Mouse (Mus musculus) hindbrain, embryonic 16.5 days (tissue): Measurements from ENCODE around the gene Mstn. TPM values are rescaled to one million over a fixed set of nuclear protein-coding genes. Genes with fewer than 3 reads are reported as not detected.
A peak's percentile ranks its signal among the peaks of the same experiment; 100 is the strongest.

Experiments used
- ATAC-seq: fragments of 200-750 bp; cut with Nextera tagmentation; 2 replicates; pipeline ENCODE4 v1.8.0; 2017; ENCODE audit warnings: moderate TSS enrichment, moderate library complexity
- H3K27ac ChIP-seq: fragments of 300-500 bp; sonication (generic); 2 replicates; pipeline ENCODE4 v1.5.1; 2014; ENCODE audit warnings: low read depth, mild to moderate bottlenecking, control low read depth, low read length, moderate library complexity
- H3K27me3 ChIP-seq: fragments of 300-500 bp; sonication (generic); replicated peaks from 2 replicates; pipeline ENCODE4 v1.6.1; 2014; ENCODE audit warnings: low read length; ENCODE audit not compliant: control insufficient read depth, insufficient read depth
- H3K36me3 ChIP-seq: fragments of 300-500 bp; sonication (generic); 2 replicates; pipeline ENCODE4 v1.6.1; 2014; ENCODE audit warnings: mild to moderate bottlenecking, low read length, moderate library complexity, mixed read lengths; ENCODE audit not compliant: control insufficient read depth, insufficient read depth
- H3K4me1 ChIP-seq: fragments of 300-500 bp; sonication (generic); 2 replicates; pipeline ENCODE4 v1.6.1; 2014; ENCODE audit warnings: low read depth, low read length; ENCODE audit not compliant: control insufficient read depth, insufficient read depth
- H3K4me2 ChIP-seq: fragments of 300-500 bp; sonication (generic); 2 replicates; pipeline ENCODE4 v1.6.1; 2014; ENCODE audit warnings: mild to moderate bottlenecking, low read length, control low read depth, moderate library complexity
- H3K4me3 ChIP-seq: fragments of 300-500 bp; sonication (generic); 2 replicates; pipeline ENCODE4 v1.5.1; 2014; ENCODE audit warnings: mild to moderate bottlenecking, low read length, control low read depth, moderate library complexity
- H3K9ac ChIP-seq: fragments of 300-500 bp; sonication (generic); 2 replicates; pipeline ENCODE4 v1.6.1; 2014; ENCODE audit warnings: low read depth, mild to moderate bottlenecking, control low read depth, low read length, moderate library complexity
- H3K9me3 ChIP-seq: fragments of 300-500 bp; sonication (generic); 2 replicates; pipeline ENCODE4 v1.6.1; 2014; ENCODE audit warnings: mild to moderate bottlenecking, low read length, moderate library complexity; ENCODE audit not compliant: control insufficient read depth
- WGBS: fragments of 180-500 bp; shearing (Covaris S2); extraction: QIAGEN DNeasy Blood & Tissue Kit; methylation state at CpG from one replicate; pipeline ENCODE4 v1.1.7; 2014; 5-methylcytosine and 5-hydroxymethylcytosine counted together
- polyA plus RNA-seq: library from polyadenylated mRNA; unstranded; fragments of >200 nt; fragmentation: Nextera tagmentation; extraction: Ambion mirVana; gene quantifications from 2 replicates; pipeline ENCODE4 v1.2.1, GENCODE M21; 2015

Gene Mstn
- polyA plus RNA-seq, 1 experiment from 2014 or later: 0.21 TPM

DNA sequence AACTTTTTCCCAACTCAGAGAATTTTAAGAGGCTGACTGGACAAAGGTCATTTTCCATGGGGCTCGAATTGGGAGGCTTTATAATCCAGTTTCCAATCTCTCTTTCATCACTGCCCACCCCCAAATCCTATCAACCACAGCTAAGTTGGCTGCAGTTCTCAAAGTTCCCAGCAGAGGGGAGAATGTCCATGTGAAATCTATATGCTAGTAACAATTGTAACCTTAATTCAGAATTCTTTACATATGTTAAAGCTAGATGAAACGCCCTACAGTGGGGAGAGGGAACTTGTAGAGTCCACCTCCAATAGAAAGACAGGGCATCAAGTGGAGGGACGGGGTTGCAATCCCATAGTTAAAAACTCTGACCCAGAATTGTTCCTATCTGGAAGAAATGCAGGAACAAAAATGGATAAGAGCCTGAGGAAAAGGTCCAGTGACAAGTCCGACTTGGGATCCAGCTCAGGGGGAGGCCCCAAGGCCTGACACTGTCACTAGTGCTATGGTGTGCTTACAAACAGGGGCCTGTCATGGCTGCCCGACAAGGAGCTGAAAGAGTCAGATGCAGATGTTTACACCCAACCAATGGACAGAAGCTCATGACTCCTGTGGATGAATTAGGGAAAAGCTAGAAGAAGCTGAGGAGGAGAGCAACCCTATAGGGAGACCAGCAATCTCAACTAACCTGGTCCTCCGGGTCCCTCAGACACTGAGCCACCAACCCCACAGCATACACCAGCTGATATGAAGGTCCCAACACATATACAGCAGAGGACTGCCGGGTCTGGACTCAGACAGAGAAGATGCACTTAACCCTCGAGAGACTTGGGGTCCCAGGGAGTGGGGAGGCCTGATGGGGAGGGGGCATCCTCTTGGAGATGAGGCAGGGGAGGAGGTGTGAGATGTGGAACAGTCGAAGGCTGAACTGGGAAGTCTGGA lies 8.1 kb upstream of the Mstn start:
- Histone ChIP-seq H3K36me3 (no peaks in the 10 kb centered on the region), H3K4me1 (no peaks in the 10 kb centered on the region), H3K4me3 (no peak overlapping the region), H3K27me3 (no peaks in the 10 kb centered on the region), H3K9me3 (no peaks in the 10 kb centered on the region), H3K27ac (no peak overlapping the region), H3K4me2 (no peak overlapping the region), H3K9ac (no peak overlapping the region)
- 53% methylated on average over 9 of the region's 9 CpGs for WGBS
- ATAC-seq: peak; percentile 80

DNA sequence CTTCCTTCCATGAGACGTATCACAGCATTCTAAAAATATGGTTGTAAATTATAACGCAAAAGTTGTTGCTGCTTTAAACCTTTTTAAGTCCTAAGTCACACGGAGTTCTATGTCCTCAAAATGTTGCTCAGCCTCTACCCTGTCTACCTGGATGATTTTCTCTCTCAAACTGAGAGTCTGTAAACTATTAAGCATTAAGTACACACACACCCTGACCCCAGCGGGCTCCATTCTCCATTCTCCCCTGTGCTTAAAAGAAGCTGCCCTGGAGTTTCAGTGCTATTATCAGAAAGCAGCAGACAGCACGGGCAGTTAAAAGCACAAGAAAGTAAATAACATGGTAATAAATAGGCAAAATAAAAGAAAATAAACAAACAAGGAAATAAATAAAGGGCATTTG lies 2.3 kb upstream of the Mstn start:
- Histone ChIP-seq H3K4me1 (peaks cover 6% of the 10 kb centered on the region; the same call in 1 of the 2 replicates), H3K4me3 (no peak overlapping the region), H3K36me3 (no peaks in the 10 kb centered on the region), H3K9me3 (no peaks in the 10 kb centered on the region), H3K27me3 (no peaks in the 10 kb centered on the region), H3K27ac (no peak overlapping the region), H3K4me2 (no peak overlapping the region), H3K9ac (no peak overlapping the region)
- WGBS: 79% methylated on average over 5 of the region's 5 CpGs
- no peak for ATAC-seq

DNA sequence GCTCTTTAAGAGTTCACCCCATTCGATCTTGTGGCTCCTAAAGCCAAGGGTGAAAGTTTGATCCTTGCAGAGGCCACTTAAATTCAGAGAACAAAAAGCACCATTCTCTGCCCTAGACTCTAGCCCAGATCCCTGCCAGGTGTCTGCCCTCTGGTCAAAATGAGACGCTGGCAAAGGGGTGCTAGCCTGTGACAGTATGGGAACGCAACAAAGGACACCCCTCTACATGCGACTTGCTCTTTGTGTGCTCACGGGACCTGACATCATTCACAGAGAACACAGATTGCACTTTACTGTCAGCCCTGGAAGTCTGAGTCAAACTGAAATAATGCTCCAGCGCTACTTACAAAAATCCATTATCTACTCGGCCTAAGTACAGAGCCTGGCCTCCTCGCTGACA lies 941 bp upstream of the Mstn start:
- H3K9ac ChIP-seq: no peak overlapping the region
- no peaks in the 10 kb centered on the region for H3K9me3 ChIP-seq
- H3K36me3 ChIP-seq: no peaks in the 10 kb centered on the region
- H3K4me3 ChIP-seq: no peak overlapping the region
- WGBS: 24% methylated on average over 8 of the region's 8 CpGs
- no peaks in the 10 kb centered on the region for H3K27me3 ChIP-seq
- H3K4me1 ChIP-seq: peaks cover 6% of the 10 kb centered on the region; the same call in 1 of the 2 replicates
- no peak overlapping the region for H3K4me2 ChIP-seq
- no peak for ATAC-seq
- no peak overlapping the region for H3K27ac ChIP-seq

DNA sequence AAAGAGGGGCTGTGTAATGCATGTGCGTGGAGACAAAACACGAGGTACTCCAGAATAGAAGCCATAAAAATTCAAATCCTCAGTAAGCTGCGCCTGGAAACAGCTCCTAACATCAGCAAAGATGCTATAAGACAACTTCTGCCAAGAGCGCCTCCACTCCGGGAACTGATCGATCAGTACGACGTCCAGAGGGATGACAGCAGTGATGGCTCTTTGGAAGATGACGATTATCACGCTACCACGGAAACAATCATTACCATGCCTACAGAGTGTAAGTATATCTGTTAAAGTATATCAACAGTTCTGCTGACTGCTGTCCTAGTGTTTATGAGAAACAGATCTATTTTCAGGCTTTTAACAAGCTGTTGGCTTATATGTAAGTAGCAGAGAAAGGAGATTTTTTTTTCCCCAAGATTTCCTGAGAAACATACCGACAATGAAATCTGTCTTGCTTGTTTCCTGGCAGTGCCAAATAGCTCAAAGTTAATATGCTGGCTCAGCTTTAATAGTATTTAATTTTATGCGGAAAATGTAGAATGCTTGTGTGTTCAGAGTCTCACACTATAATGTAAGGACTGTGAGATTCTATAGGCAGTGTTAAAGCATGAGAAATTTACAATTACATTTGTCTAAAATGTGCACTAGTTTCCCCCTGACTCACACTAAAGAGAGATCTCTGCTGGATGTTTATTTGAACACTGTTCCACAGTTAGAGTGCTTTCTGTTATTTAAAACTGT lies 600 bp downstream of the Mstn start:
- no peaks in the 10 kb centered on the region for H3K36me3 ChIP-seq
- ATAC-seq: no peak
- peak overlapping the region; percentile 9; the same call in 1 of the 2 replicates for H3K4me3 ChIP-seq
- no peak overlapping the region for H3K27ac ChIP-seq
- peak overlapping the region; percentile 44 for H3K4me2 ChIP-seq
- no peaks in the 10 kb centered on the region for H3K27me3 ChIP-seq
- peaks cover 6% of the 10 kb centered on the region; the same call in 1 of the 2 replicates for H3K4me1 ChIP-seq
- 48% methylated on average over 13 of the region's 13 CpGs for WGBS
- peak overlapping the region; percentile 23; the same call in 1 of the 2 replicates for H3K9ac ChIP-seq
- no peaks in the 10 kb centered on the region for H3K9me3 ChIP-seq

DNA sequence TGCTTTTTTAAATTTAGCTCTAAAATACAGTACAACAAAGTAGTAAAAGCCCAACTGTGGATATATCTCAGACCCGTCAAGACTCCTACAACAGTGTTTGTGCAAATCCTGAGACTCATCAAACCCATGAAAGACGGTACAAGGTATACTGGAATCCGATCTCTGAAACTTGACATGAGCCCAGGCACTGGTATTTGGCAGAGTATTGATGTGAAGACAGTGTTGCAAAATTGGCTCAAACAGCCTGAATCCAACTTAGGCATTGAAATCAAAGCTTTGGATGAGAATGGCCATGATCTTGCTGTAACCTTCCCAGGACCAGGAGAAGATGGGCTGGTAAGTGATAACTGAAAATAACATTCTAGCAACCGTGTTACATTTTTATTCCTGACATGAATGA lies 2.5 kb downstream of the Mstn start:
- no peaks in the 10 kb centered on the region for H3K36me3 ChIP-seq
- ATAC-seq: no peak
- H3K4me3 ChIP-seq: no peak overlapping the region
- H3K27me3 ChIP-seq: no peaks in the 10 kb centered on the region
- peaks cover 6% of the 10 kb centered on the region; the same call in 1 of the 2 replicates for H3K4me1 ChIP-seq
- no peaks in the 10 kb centered on the region for H3K9me3 ChIP-seq
- WGBS: 91% methylated on average over 4 of the region's 4 CpGs
- H3K4me2 ChIP-seq: no peak overlapping the region
- H3K27ac ChIP-seq: no peak overlapping the region
- H3K9ac ChIP-seq: no peak overlapping the region

DNA sequence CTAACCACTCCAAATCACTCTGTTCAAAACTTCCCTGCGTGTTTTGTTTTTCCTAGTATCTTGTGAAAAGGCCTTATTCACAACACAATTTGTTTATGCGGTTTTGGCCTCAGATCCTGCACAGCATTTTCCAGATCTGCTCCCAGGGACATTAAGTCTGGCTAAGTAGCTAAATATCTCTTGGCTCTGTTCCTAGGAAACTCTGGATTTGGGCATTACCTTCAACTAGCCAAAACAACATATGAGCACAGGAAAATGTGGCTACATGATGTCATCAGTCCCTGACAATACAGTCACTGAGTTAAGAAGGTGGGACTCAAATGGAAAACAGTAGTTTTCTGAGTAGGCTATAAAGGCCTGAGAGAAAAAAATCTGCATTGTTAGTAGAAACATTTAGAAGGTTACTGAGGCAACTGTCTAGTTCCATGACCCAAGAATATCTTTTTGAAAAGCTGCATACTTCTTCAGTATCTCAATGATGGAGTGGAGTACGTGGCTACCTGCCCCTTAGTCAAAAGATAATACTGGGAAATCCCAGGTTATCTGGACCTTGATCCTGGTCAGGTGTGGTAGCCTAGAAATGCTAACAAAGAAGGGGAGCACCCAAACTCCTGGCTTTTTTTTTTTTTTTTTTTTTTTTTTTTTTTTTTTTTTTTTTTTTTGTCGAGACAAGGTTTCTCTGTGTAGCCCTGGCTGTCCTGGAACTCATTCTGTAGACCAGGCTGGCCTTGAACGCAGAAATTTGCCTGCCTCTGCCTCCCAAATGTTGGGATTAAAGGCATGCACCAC lies 8.5 kb downstream of the Mstn start:
- no peak for ATAC-seq
- H3K9ac ChIP-seq: no peak overlapping the region
- H3K4me1 ChIP-seq: no peaks in the 10 kb centered on the region
- H3K27me3 ChIP-seq: no peaks in the 10 kb centered on the region
- no peak overlapping the region for H3K4me3 ChIP-seq
- no peak overlapping the region for H3K4me2 ChIP-seq
- H3K36me3 ChIP-seq: no peaks in the 10 kb centered on the region
- 75% methylated on average over 5 of the region's 5 CpGs for WGBS
- no peaks in the 10 kb centered on the region for H3K9me3 ChIP-seq
- H3K27ac ChIP-seq: no peak overlapping the region

DNA sequence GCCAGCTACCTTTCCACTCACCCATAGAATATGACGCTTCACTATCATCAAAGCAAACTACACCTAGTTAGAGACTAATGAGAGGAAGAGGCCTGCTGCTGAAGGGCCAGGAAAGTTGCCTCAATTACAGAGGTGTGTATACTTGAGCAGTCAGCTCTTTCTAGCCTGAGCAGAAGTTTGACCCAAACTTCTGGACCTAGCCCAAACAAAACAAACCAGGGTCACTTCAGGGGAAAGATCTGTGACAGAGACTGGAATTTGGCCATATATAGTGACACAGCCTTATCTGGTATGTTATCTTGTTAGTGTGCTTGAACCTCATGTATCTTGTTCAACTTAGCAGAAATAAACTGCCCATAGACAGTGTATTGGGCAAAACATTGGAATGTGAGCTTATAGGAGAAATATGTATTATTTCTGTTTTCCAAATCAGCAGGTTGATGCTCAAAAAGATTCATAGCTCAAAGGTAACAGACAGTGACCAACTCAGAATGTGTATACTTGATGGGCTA lies 9.3 kb downstream of the Mstn start:
- WGBS: 84% methylated on average over 1 of the region's 1 CpGs
- Histone ChIP-seq H3K27me3 (no peaks in the 10 kb centered on the region), H3K9me3 (no peaks in the 10 kb centered on the region), H3K4me2 (no peak overlapping the region), H3K9ac (no peak overlapping the region), H3K36me3 (no peaks in the 10 kb centered on the region), H3K4me1 (no peaks in the 10 kb centered on the region), H3K4me3 (no peak overlapping the region), H3K27ac (no peak overlapping the region)
- no peak for ATAC-seq

DNA sequence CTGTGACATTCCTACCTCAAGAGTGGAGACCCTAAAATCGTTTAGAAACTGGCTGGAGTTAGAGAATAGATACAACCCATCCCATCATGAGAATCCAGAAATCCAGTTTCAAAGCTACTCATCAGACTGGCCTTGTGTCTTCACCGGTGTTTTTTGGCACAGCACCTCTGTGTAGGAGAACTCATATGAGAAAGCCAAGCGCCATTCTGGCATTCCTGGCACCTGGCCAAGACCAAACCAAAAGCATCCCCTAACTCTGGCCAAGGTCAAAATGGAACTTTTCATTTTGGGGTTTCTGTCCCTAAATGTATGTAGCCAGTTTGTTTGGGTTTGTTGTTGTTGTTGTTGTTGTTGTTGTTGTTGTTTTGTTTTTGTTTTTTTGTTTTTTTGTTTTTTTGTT lies 15.2 kb downstream of the Mstn start:
- Histone ChIP-seq H3K9ac (no peak overlapping the region), H3K4me1 (no peaks in the 10 kb centered on the region), H3K9me3 (no peaks in the 10 kb centered on the region), H3K4me2 (no peak overlapping the region), H3K36me3 (no peaks in the 10 kb centered on the region), H3K27ac (no peak overlapping the region), H3K27me3 (no peaks in the 10 kb centered on the region), H3K4me3 (no peak overlapping the region)
- 76% methylated on average over 3 of the region's 3 CpGs for WGBS
- ATAC-seq: no peak
